Mouse (Mus musculus) CH12.LX (cell line): ENCODE results near the gene Itpr3. TPM values are rescaled to one million over a fixed set of nuclear protein-coding genes. Genes with fewer than 3 reads are reported as not detected.

Experiments
- DNase-seq: peaks from one replicate; pipeline ENCODE4 v3.0.0-alpha.2; 2013; ENCODE audit errors: extremely low read depth
- H3K27ac ChIP-seq: 2 replicates; pipeline ENCODE4 v1.5.1; 2012; ENCODE audit warnings: low read depth, mild to moderate bottlenecking, control low read depth, moderate library complexity; ENCODE audit not compliant: insufficient read depth
- H3K27me3 ChIP-seq: replicated peaks from 2 replicates; pipeline ENCODE3; 2012; ENCODE audit warnings: inconsistent platforms
- H3K36me3 ChIP-seq, 2 experiments: replicated peaks in 1 of 2; 2 replicates each; pipeline versions ENCODE3 to v1.6.1; 2012; ENCODE audit warnings: inconsistent platforms in 1 of 2, low read length in 1 of 2, mild to moderate bottlenecking in 1 of 2, mixed read lengths in 1 of 2, moderate library complexity in 1 of 2; ENCODE audit not compliant: control insufficient read depth in 1 of 2, insufficient read depth in 1 of 2
- H3K4me1 ChIP-seq, 2 experiments: 2 replicates each; pipeline ENCODE4 v1.6.1; 2012; ENCODE audit warnings: inconsistent platforms in 1 of 2, moderate library complexity in 1 of 2; ENCODE audit not compliant: insufficient read depth in 2 of 2, control insufficient read depth in 1 of 2
- H3K4me2 ChIP-seq: 2 replicates; pipeline ENCODE4 v1.6.1; 2012; ENCODE audit warnings: low read depth, mild to moderate bottlenecking, control low read depth; ENCODE audit not compliant: poor library complexity, insufficient read depth, severe bottlenecking
- H3K4me3 ChIP-seq, 3 experiments: fragments of 150-350 bp in 1 of 3; sonication (generic) in 1 of 3; replicated peaks in 1 of 3; 2 replicates each; pipeline versions ENCODE3 to v1.5.1; 2011 to 2012; ENCODE audit warnings: low read depth in 2 of 3, low read length in 2 of 3, mild to moderate bottlenecking in 2 of 3, moderate library complexity in 2 of 3, control low read depth in 1 of 3, improper control_type of control experiment in 1 of 3, inconsistent platforms in 1 of 3, mixed read lengths in 1 of 3; ENCODE audit not compliant: poor library complexity in 1 of 3
- H3K79me2 ChIP-seq: replicated peaks from 2 replicates; pipeline ENCODE4 v1.6.1; 2012; ENCODE audit warnings: mild to moderate bottlenecking, moderate library complexity; ENCODE audit not compliant: control insufficient read depth, poor library complexity, insufficient read depth, severe bottlenecking; ENCODE audit errors: extremely low read depth
- H3K9ac ChIP-seq: 2 replicates; pipeline ENCODE4 v1.6.1; 2012; ENCODE audit warnings: low read depth, mild to moderate bottlenecking, control low read depth, moderate library complexity; ENCODE audit not compliant: insufficient read depth
- H3K9me3 ChIP-seq: replicated peaks from 2 replicates; pipeline ENCODE3; 2012; ENCODE audit warnings: low read length, inconsistent platforms, mixed read lengths
- BHLHE40 ChIP-seq: IDR thresholded peaks from 2 replicates; pipeline ENCODE4 v1.6.1; 2011; ENCODE audit warnings: mild to moderate bottlenecking, low read depth, low read length, improper control_type of control experiment
- CHD2 ChIP-seq: IDR thresholded peaks from 2 replicates; pipeline ENCODE4 v1.6.1; 2011; ENCODE audit warnings: low read length, improper control_type of control experiment
- ELF1 ChIP-seq: IDR thresholded peaks from 2 replicates; pipeline ENCODE4 v1.6.1; 2014; ENCODE audit warnings: low read depth, mild to moderate bottlenecking, inconsistent platforms, low read length, improper control_type of control experiment
- GABPA ChIP-seq: IDR thresholded peaks from 2 replicates; pipeline ENCODE4 v1.6.1; 2012; ENCODE audit warnings: low read depth, low read length, improper control_type of control experiment, inconsistent platforms; ENCODE audit not compliant: insufficient replicate concordance
- HCFC1 ChIP-seq: IDR thresholded peaks from 2 replicates; pipeline ENCODE4 v1.6.1; 2012; ENCODE audit warnings: low read depth, mild to moderate bottlenecking, inconsistent platforms, low read length, improper control_type of control experiment
- IRF4 ChIP-seq: IDR thresholded peaks from 2 replicates; pipeline ENCODE4 v1.6.1; 2014; ENCODE audit warnings: low read depth, mild to moderate bottlenecking, inconsistent platforms, low read length, improper control_type of control experiment
- JUND ChIP-seq: conservative IDR thresholded peaks from 2 replicates; pipeline ENCODE4 v1.6.1; 2011; ENCODE audit warnings: low read depth, low read length, improper control_type of control experiment
- MAFK ChIP-seq: IDR thresholded peaks from 2 replicates; pipeline ENCODE4 v1.6.1; 2011; ENCODE audit warnings: low read length, improper control_type of control experiment; ENCODE audit not compliant: insufficient replicate concordance
- MAX ChIP-seq: IDR thresholded peaks from 2 replicates; pipeline ENCODE4 v1.6.1; 2011; ENCODE audit warnings: low read length, improper control_type of control experiment
- MAZ ChIP-seq: IDR thresholded peaks from 2 replicates; pipeline ENCODE4 v1.6.1; 2012; ENCODE audit warnings: low read depth, mild to moderate bottlenecking, inconsistent platforms, low read length, improper control_type of control experiment, moderate library complexity
- MEF2A ChIP-seq: IDR thresholded peaks from 2 replicates; pipeline ENCODE4 v1.6.1; 2014; ENCODE audit warnings: low read depth, mild to moderate bottlenecking, inconsistent platforms, low read length, improper control_type of control experiment, borderline replicate concordance
- MXI1 ChIP-seq: IDR thresholded peaks from 2 replicates; pipeline ENCODE4 v1.6.1; 2011; ENCODE audit warnings: mild to moderate bottlenecking, low read depth, low read length, improper control_type of control experiment
- MYC ChIP-seq: IDR thresholded peaks from 2 replicates; pipeline ENCODE4 v1.6.1; 2011; ENCODE audit warnings: low read depth, mild to moderate bottlenecking, improper control_type of control experiment, low read length
- NELFE ChIP-seq: IDR thresholded peaks from 2 replicates; pipeline ENCODE4 v1.6.1; 2011; ENCODE audit warnings: low read depth, low read length, improper control_type of control experiment
- POLR2AphosphoS2 ChIP-seq: IDR thresholded peaks from 2 replicates; pipeline ENCODE4 v1.6.1; 2011; ENCODE audit warnings: low read depth, low read length, improper control_type of control experiment
- RAD21 ChIP-seq: IDR thresholded peaks from 2 replicates; pipeline ENCODE4 v1.6.1; 2011; ENCODE audit warnings: low read depth, mild to moderate bottlenecking, low read length, improper control_type of control experiment, moderate library complexity
- RCOR1 ChIP-seq: conservative IDR thresholded peaks from 2 replicates; pipeline ENCODE4 v1.6.1; 2012; ENCODE audit warnings: low read depth, mild to moderate bottlenecking, inconsistent platforms, low read length, improper control_type of control experiment
- UBTF ChIP-seq: IDR thresholded peaks from 2 replicates; pipeline ENCODE4 v1.6.1; 2012; ENCODE audit warnings: low read depth, mild to moderate bottlenecking, inconsistent platforms, low read length, improper control_type of control experiment, moderate library complexity
- USF1 ChIP-seq: IDR thresholded peaks from 2 replicates; pipeline ENCODE4 v1.6.1; 2014; ENCODE audit warnings: low read depth, mild to moderate bottlenecking, inconsistent platforms, low read length, improper control_type of control experiment
- USF2 ChIP-seq: conservative IDR thresholded peaks from 2 replicates; pipeline ENCODE4 v1.6.1; 2011; ENCODE audit warnings: low read depth, low read length, improper control_type of control experiment
- ZC3H11A ChIP-seq: IDR thresholded peaks from 2 replicates; pipeline ENCODE4 v1.6.1; 2012; ENCODE audit warnings: low read depth, mild to moderate bottlenecking, inconsistent platforms, low read length, improper control_type of control experiment
- ZKSCAN1 ChIP-seq: IDR thresholded peaks from 2 replicates; pipeline ENCODE4 v1.6.1; 2012; ENCODE audit warnings: low read depth, inconsistent platforms, low read length, improper control_type of control experiment, borderline replicate concordance
- ZNF384 ChIP-seq: IDR thresholded peaks from 2 replicates; pipeline ENCODE4 v1.6.1; 2012; ENCODE audit warnings: low read depth, low read length, improper control_type of control experiment, inconsistent platforms
- dilution Hi-C: fragments of 300-500 bp; cut with MboI; formaldehyde crosslinking; loops from 2 replicates; pipeline ENCODE4 v1.14.3; 2020; ENCODE audit warnings: low sequenced_read_pairs; ENCODE audit not compliant: extremely low pct_unique_long_range_greater_than_20kb, extremely low pct_ligation_motif_present
- in situ Hi-C: fragments of 300-500 bp; cut with MboI; formaldehyde crosslinking; loops from 3 replicates; pipeline ENCODE4 v1.14.3; 2019; ENCODE audit warnings: low sequenced_read_pairs, low pct_ligation_motif_present, low pct_unique_long_range_greater_than_20kb, mixed read lengths
- polyA plus RNA-seq: library from polyadenylated mRNA; unstranded; fragments of >175 nt; gene quantifications from 2 replicates; pipeline ENCODE4 v1.2.1, GENCODE M21; 2012; ENCODE audit warnings: low read depth; ENCODE audit not compliant: insufficient read length
- total RNA-seq, 2 experiments: library from RNA; depleted of rRNA; stranded (reverse); fragments of 300-350 nt in 1 of 2; fragments of >200 nt in 1 of 2; gene quantifications; 2 replicates each; pipeline ENCODE4 v1.2.3; 2012 to 2014

Itpr3 gene
- total and polyA plus RNA-seq, 3 experiments: 2.5 to 11.3 (median 9.5) TPM

- DNase-seq: no peak
- Histone ChIP-seq H3K9me3 (no peaks in the 10 kb centered on the region), H3K79me2 (no peaks in the 10 kb centered on the region), H3K4me3 (no peak overlapping the region), H3K27ac (no peak overlapping the region), H3K36me3 (peaks cover 24 to 91% of the 10 kb centered on the region in 2 experiments), H3K4me1 (peaks cover 18 to 58% of the 10 kb centered on the region in 2 experiments), H3K4me2 (no peak overlapping the region), H3K27me3 (no peaks in the 10 kb centered on the region), H3K9ac (no peak overlapping the region)
- dilution Hi-C loops: no loop called here
- in situ Hi-C loops: no loop called here
- TF ChIP-seq RCOR1 (no peak), USF1 (no peak), UBTF (no peak), POLR2AphosphoS2 (no peak), HCFC1 (no peak), ZKSCAN1 (no peak), ZNF384 (no peak), MAZ (no peak), ELF1 (no peak)
Measured at GRCm38 (mm10) chr17:27128189-27128588, 71.1 kb downstream of the Itpr3 start.

- Histone ChIP-seq H3K36me3 (peaks cover 14 to 80% of the 10 kb centered on the region in 2 experiments), H3K27ac (no peak overlapping the region), H3K27me3 (no peaks in the 10 kb centered on the region), H3K79me2 (no peaks in the 10 kb centered on the region), H3K9me3 (no peaks in the 10 kb centered on the region), H3K4me3 (no peak overlapping the region), H3K4me2 (no peak overlapping the region), H3K4me1 (peaks cover 18 to 49% of the 10 kb centered on the region in 2 experiments), H3K9ac (no peak overlapping the region)
- dilution Hi-C loops (no loop called here), in situ Hi-C loops (no loop called here)
- no peak for DNase-seq
- TF ChIP-seq MEF2A: no peak
Measured at GRCm38 (mm10) chr17:27129291-27129690, 72.2 kb downstream of the Itpr3 start.

DNA sequence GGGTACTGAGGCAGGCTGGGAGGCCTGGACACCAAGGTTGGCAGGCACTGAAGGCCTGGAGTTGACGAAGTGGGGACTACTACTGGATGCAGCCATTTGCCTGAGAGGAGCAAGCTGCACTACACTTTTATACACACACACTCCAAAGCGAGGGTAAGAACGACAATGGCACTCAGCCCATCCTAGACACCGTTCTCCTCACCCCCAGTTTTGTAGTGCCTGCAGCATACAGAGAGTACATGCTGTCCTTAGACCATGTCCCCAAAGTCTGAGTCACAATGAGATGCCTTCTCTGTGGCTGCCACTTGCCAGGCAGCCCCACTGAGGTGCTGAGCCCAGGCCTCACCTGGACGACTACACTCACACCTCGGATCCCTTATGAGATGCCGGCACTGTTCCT is 72.7 kb downstream of the Itpr3 start:
- H3K27ac ChIP-seq: no peak overlapping the region
- H3K4me2 ChIP-seq: no peak overlapping the region
- H3K9me3 ChIP-seq: no peaks in the 10 kb centered on the region
- in situ Hi-C loops: loop anchor here (5.0 kb wide), 1 partner anchor 387 kb away; no protein-coding TSS in a partner anchor
- H3K36me3 ChIP-seq: peaks cover 14 to 74% of the 10 kb centered on the region in 2 experiments
- dilution Hi-C loops: no loop called here
- no peaks in the 10 kb centered on the region for H3K27me3 ChIP-seq
- no peak overlapping the region for H3K9ac ChIP-seq
- DNase-seq: no peak
- peaks cover 19 to 47% of the 10 kb centered on the region in 2 experiments for H3K4me1 ChIP-seq
- H3K4me3 ChIP-seq: no peak overlapping the region
- no peaks in the 10 kb centered on the region for H3K79me2 ChIP-seq
- TF ChIP-seq NELFE (no peak), BHLHE40 (no peak), CHD2 (no peak), MEF2A (no peak), JUND (no peak), MXI1 (no peak), ELF1 (no peak), RAD21 (no peak), MAX (no peak), ZC3H11A (no peak), IRF4 (no peak), GABPA (no peak), MYC (no peak), USF2 (no peak), MAFK (no peak), ZKSCAN1 (no peak)
